Mouse (Mus musculus): ENCODE results near the gene Anp32a. TPM values are rescaled to one million over a fixed set of nuclear protein-coding genes. Genes with fewer than 3 reads are reported as not detected.

Anp32a gene
- total and polyA plus RNA-seq, 3 experiments = 565 to 765 (median 734) TPM

GRCm38 (mm10) chr9:62385062-62385461 lies 44.0 kb downstream of the Anp32a start:
- peak; percentile 32 for ATAC-seq (ENCODE audit: extremely low read depth, insufficient number of reproducible peaks, low FRiP score, poor library complexity, severe bottlenecking)
- no peak for DNase-seq (ENCODE audit: low spot score)
- no peaks in the 10 kb centered on the region for H3K9me3 ChIP-seq (replicated peaks)

GRCm38 (mm10) chr9:62385727-62386518 lies 44.8 kb downstream of the Anp32a start:
- H3K4me3 ChIP-seq (ENCODE audit: low read depth, low read length) = no peak overlapping the region
- DNase-seq (ENCODE audit: low spot score) (no peak), ATAC-seq (ENCODE audit: extremely low read depth, insufficient number of reproducible peaks, low FRiP score, poor library complexity, severe bottlenecking) (no peak)
- H3K4me1 ChIP-seq (ENCODE audit: insufficient read depth, low read depth, low read length) = peaks cover 64% of the 10 kb centered on the region
- H3K36me3 ChIP-seq (replicated peaks) = peaks cover 15% of the 10 kb centered on the region
- H3K27me3 ChIP-seq (ENCODE audit: insufficient read depth, low read length) = no peaks in the 10 kb centered on the region
- TF ChIP-seq POLR2AphosphoS5 (IDR thresholded peaks at IDR 0.05; ENCODE audit: insufficient replicate concordance, low read depth, low read length) = no peak
- TF ChIP-seq TAL1 (conservative IDR thresholded peaks at IDR 0.05; ENCODE audit: low read depth, low read length) = no peak
- no peak for TF ChIP-seq GATA1 (IDR thresholded peaks at IDR 0.05; ENCODE audit: borderline replicate concordance, low read length)
- no peak for TF ChIP-seq CTCF (IDR thresholded peaks at IDR 0.05; ENCODE audit: low read depth, low read length)
- TF ChIP-seq GATA2 (IDR thresholded peaks at IDR 0.05; ENCODE audit: borderline replicate concordance, low read depth, low read length) = no peak
- H3K9me3 ChIP-seq (replicated peaks) = no peaks in the 10 kb centered on the region

More at GRCm38 (mm10) chr9:62385062-62385461, 44.0 kb downstream of the Anp32a start:
- Histone ChIP-seq H3K4me1 (ENCODE audit: insufficient read depth, low read depth, low read length) (peaks cover 63% of the 10 kb centered on the region), H3K27me3 (ENCODE audit: insufficient read depth, low read length) (no peaks in the 10 kb centered on the region), H3K4me3 (ENCODE audit: low read depth, low read length) (no peak overlapping the region), H3K36me3 (replicated peaks) (peaks cover 23% of the 10 kb centered on the region)
- no peak for TF ChIP-seq CTCF (IDR thresholded peaks at IDR 0.05; ENCODE audit: low read depth, low read length)
- TF ChIP-seq TAL1 (conservative IDR thresholded peaks at IDR 0.05; ENCODE audit: low read depth, low read length) = 0 out of 2 replicates have a peak, but pooled peaks have one; percentile 40

GRCm38 (mm10) chr9:62389735-62390134 lies 48.6 kb downstream of the Anp32a start:
- ATAC-seq (ENCODE audit: extremely low read depth, insufficient number of reproducible peaks, low FRiP score, poor library complexity, severe bottlenecking) (peak; percentile 86), DNase-seq (ENCODE audit: low spot score) (peak; percentile 73)
- TF ChIP-seq TAL1 (conservative IDR thresholded peaks at IDR 0.05; ENCODE audit: low read depth, low read length) (no peak), POLR2AphosphoS5 (IDR thresholded peaks at IDR 0.05; ENCODE audit: insufficient replicate concordance, low read depth, low read length) (no peak), GATA2 (IDR thresholded peaks at IDR 0.05; ENCODE audit: borderline replicate concordance, low read depth, low read length) (no peak), GATA1 (IDR thresholded peaks at IDR 0.05; ENCODE audit: borderline replicate concordance, low read length) (no peak), CTCF (IDR thresholded peaks at IDR 0.05; ENCODE audit: low read depth, low read length) (no peak)
- H3K9me3 ChIP-seq (replicated peaks) = no peaks in the 10 kb centered on the region
- H3K4me1 ChIP-seq (ENCODE audit: insufficient read depth, low read depth, low read length) = peaks cover 63% of the 10 kb centered on the region
- H3K36me3 ChIP-seq (replicated peaks) = no peaks in the 10 kb centered on the region
- no peak overlapping the region; the same call in 1 of the 2 replicates for H3K4me3 ChIP-seq (ENCODE audit: low read depth, low read length)
- H3K27me3 ChIP-seq (ENCODE audit: insufficient read depth, low read length) = no peaks in the 10 kb centered on the region

- Histone ChIP-seq H3K9me3 (replicated peaks) (no peaks in the 10 kb centered on the region), H3K36me3 (replicated peaks) (no peaks in the 10 kb centered on the region), H3K4me1 (ENCODE audit: insufficient read depth, low read depth, low read length) (peaks cover 36% of the 10 kb centered on the region), H3K4me3 (ENCODE audit: low read depth, low read length) (no peak overlapping the region), H3K27me3 (ENCODE audit: insufficient read depth, low read length) (no peaks in the 10 kb centered on the region)
- no peak for ATAC-seq (ENCODE audit: extremely low read depth, insufficient number of reproducible peaks, low FRiP score, poor library complexity, severe bottlenecking)
- DNase-seq (ENCODE audit: low spot score) = no peak
- TF ChIP-seq POLR2AphosphoS5 (IDR thresholded peaks at IDR 0.05; ENCODE audit: insufficient replicate concordance, low read depth, low read length) = no peak
- TF ChIP-seq GATA1 (IDR thresholded peaks at IDR 0.05; ENCODE audit: borderline replicate concordance, low read length) = no peak
- TF ChIP-seq GATA2 (IDR thresholded peaks at IDR 0.05; ENCODE audit: borderline replicate concordance, low read depth, low read length) = no peak
- TF ChIP-seq TAL1 (conservative IDR thresholded peaks at IDR 0.05; ENCODE audit: low read depth, low read length) = no peak
- no peak for TF ChIP-seq CTCF (IDR thresholded peaks at IDR 0.05; ENCODE audit: low read depth, low read length)
Observed at GRCm38 (mm10) chr9:62393531-62393930, 52.4 kb downstream of the Anp32a start.

GRCm38 (mm10) chr9:62394163-62394562 lies 53.1 kb downstream of the Anp32a start:
- no peak for ATAC-seq (ENCODE audit: extremely low read depth, insufficient number of reproducible peaks, low FRiP score, poor library complexity, severe bottlenecking)
- no peaks in the 10 kb centered on the region for H3K9me3 ChIP-seq (replicated peaks)
- peaks cover 30% of the 10 kb centered on the region for H3K4me1 ChIP-seq (ENCODE audit: insufficient read depth, low read depth, low read length)
- TF ChIP-seq GATA1 (IDR thresholded peaks at IDR 0.05; ENCODE audit: borderline replicate concordance, low read length) (no peak), CTCF (IDR thresholded peaks at IDR 0.05; ENCODE audit: low read depth, low read length) (no peak), POLR2AphosphoS5 (IDR thresholded peaks at IDR 0.05; ENCODE audit: insufficient replicate concordance, low read depth, low read length) (no peak), GATA2 (IDR thresholded peaks at IDR 0.05; ENCODE audit: borderline replicate concordance, low read depth, low read length) (no peak), TAL1 (conservative IDR thresholded peaks at IDR 0.05; ENCODE audit: low read depth, low read length) (no peak)
- H3K36me3 ChIP-seq (replicated peaks) = no peaks in the 10 kb centered on the region
- no peaks in the 10 kb centered on the region for H3K27me3 ChIP-seq (ENCODE audit: insufficient read depth, low read length)
- no peak overlapping the region for H3K4me3 ChIP-seq (ENCODE audit: low read depth, low read length)
- no peak for DNase-seq (ENCODE audit: low spot score)

- Histone ChIP-seq H3K4me1 (ENCODE audit: insufficient read depth, low read depth, low read length) (peaks cover 38% of the 10 kb centered on the region), H3K4me3 (ENCODE audit: low read depth, low read length) (no peak overlapping the region), H3K27me3 (ENCODE audit: insufficient read depth, low read length) (no peaks in the 10 kb centered on the region), H3K9me3 (replicated peaks) (no peaks in the 10 kb centered on the region), H3K36me3 (replicated peaks) (no peaks in the 10 kb centered on the region)
- TF ChIP-seq TAL1 (conservative IDR thresholded peaks at IDR 0.05; ENCODE audit: low read depth, low read length) = no peak
- TF ChIP-seq POLR2AphosphoS5 (IDR thresholded peaks at IDR 0.05; ENCODE audit: insufficient replicate concordance, low read depth, low read length) = no peak
- no peak for TF ChIP-seq GATA1 (IDR thresholded peaks at IDR 0.05; ENCODE audit: borderline replicate concordance, low read length)
- TF ChIP-seq GATA2 (IDR thresholded peaks at IDR 0.05; ENCODE audit: borderline replicate concordance, low read depth, low read length) = no peak
- TF ChIP-seq CTCF (IDR thresholded peaks at IDR 0.05; ENCODE audit: low read depth, low read length) = no peak
- ATAC-seq (ENCODE audit: extremely low read depth, insufficient number of reproducible peaks, low FRiP score, poor library complexity, severe bottlenecking) (no peak), DNase-seq (ENCODE audit: low spot score) (no peak)
Observed at GRCm38 (mm10) chr9:62400531-62401170, 59.6 kb downstream of the Anp32a start.
